Mouse (Mus musculus) left cerebral cortex, postnatal 14 days (tissue): Measurements from ENCODE around the gene Adk. TPM values are rescaled to one million over a fixed set of nuclear protein-coding genes. Genes with fewer than 3 reads are reported as not detected.

Experiments used
- DNase-seq, 2 experiments: peaks; one replicate each; pipeline ENCODE4 v3.0.0; 2021 to 2022; ENCODE audit warnings: low spot score in 2 of 2, mixed read lengths in 1 of 2
- intact Hi-C: fragments of 180-260 bp; cut with DNase I; formaldehyde crosslinking; loops from one replicate; pipeline ENCODE4 v1.15.1; 2025
- total RNA-seq, 2 experiments: library from RNA; stranded (reverse); gene quantifications; 2 replicates each; pipeline ENCODE4 v1.2.3; 2021

Gene Adk
- total RNA-seq, 2 experiments from 2014 or later: 69.5 to 77.7 TPM

- intact Hi-C loops: no loop called here
- peak; percentile 7 to 22 for DNase-seq
These were observed 169.3 kb downstream of the Adk start for GRCm38 (mm10) chr14:21221574-21222138.

GRCm38 (mm10) chr14:21222206-21222605 is 169.8 kb downstream of the Adk start:
- DNase-seq: peak; percentile 8 to 58
- intact Hi-C loops: no loop called here

- DNase-seq: no peak
- intact Hi-C loops: no loop called here
These were observed 171.1 kb downstream of the Adk start for GRCm38 (mm10) chr14:21223456-21223855.

- DNase-seq: no peak
These were observed 171.7 kb downstream of the Adk start for GRCm38 (mm10) chr14:21223971-21224635.

GRCm38 (mm10) chr14:21237051-21237450 is 184.7 kb downstream of the Adk start:
- DNase-seq: no peak
- intact Hi-C loops: no loop called here

More at GRCm38 (mm10) chr14:21223971-21224635, 171.7 kb downstream of the Adk start:
- intact Hi-C loops: no loop called here

- intact Hi-C loops: no loop called here
- DNase-seq: no peak
These were observed 188.7 kb downstream of the Adk start for GRCm38 (mm10) chr14:21241105-21241504.

- intact Hi-C loops: loop anchor here (10.0 kb wide), 1 partner anchor 493 kb away; no protein-coding TSS in a partner anchor
- no peak for DNase-seq
These were observed 199.0 kb downstream of the Adk start for GRCm38 (mm10) chr14:21251386-21251785.

GRCm38 (mm10) chr14:21252326-21252886 is 200.0 kb downstream of the Adk start:
- intact Hi-C loops: loop anchor here (10.0 kb wide), 1 partner anchor 492 kb away; no protein-coding TSS in a partner anchor
- peak; percentile 63 to 66 for DNase-seq

GRCm38 (mm10) chr14:21253321-21253992 is 201.1 kb downstream of the Adk start:
- intact Hi-C loops: loop anchor here (10.0 kb wide), 1 partner anchor 491 kb away; no protein-coding TSS in a partner anchor
- peak; percentile 30 to 48 for DNase-seq

- peak in 1 of 2 experiments; percentile 22 for DNase-seq
- intact Hi-C loops: loop anchor here (10.0 kb wide), 1 partner anchor 491 kb away; no protein-coding TSS in a partner anchor
These were observed 201.6 kb downstream of the Adk start for GRCm38 (mm10) chr14:21253993-21254339.

- intact Hi-C loops: no loop called here
- DNase-seq: no peak
These were observed 215.9 kb downstream of the Adk start for GRCm38 (mm10) chr14:21268229-21268628.

- intact Hi-C loops: no loop called here
- no peak for DNase-seq
These were observed 219.1 kb downstream of the Adk start for GRCm38 (mm10) chr14:21271472-21271871.

GRCm38 (mm10) chr14:21275786-21276185 is 223.4 kb downstream of the Adk start:
- intact Hi-C loops: no loop called here

GRCm38 (mm10) chr14:21278290-21278689 is 225.9 kb downstream of the Adk start:
- intact Hi-C loops: no loop called here
- no peak for DNase-seq

More at GRCm38 (mm10) chr14:21275786-21276185, 223.4 kb downstream of the Adk start:
- DNase-seq: no peak

- intact Hi-C loops: no loop called here
- no peak for DNase-seq
These were observed 226.6 kb downstream of the Adk start for GRCm38 (mm10) chr14:21278907-21279535.

GRCm38 (mm10) chr14:21280451-21280850 is 228.1 kb downstream of the Adk start:
- no peak for DNase-seq
- intact Hi-C loops: no loop called here

GRCm38 (mm10) chr14:21281506-21281905 is 229.1 kb downstream of the Adk start:
- no peak for DNase-seq
- intact Hi-C loops: no loop called here

- DNase-seq: no peak
- intact Hi-C loops: no loop called here
These were observed 231.7 kb downstream of the Adk start for GRCm38 (mm10) chr14:21284116-21284515.

- intact Hi-C loops: no loop called here
- DNase-seq: no peak
These were observed 232.5 kb downstream of the Adk start for GRCm38 (mm10) chr14:21284847-21285246.

GRCm38 (mm10) chr14:21286274-21286673 is 233.9 kb downstream of the Adk start:
- DNase-seq: no peak
- intact Hi-C loops: no loop called here
